Comparison of ENCODE assay signal across 8 mouse cellular contexts in the genomic region with DNA sequence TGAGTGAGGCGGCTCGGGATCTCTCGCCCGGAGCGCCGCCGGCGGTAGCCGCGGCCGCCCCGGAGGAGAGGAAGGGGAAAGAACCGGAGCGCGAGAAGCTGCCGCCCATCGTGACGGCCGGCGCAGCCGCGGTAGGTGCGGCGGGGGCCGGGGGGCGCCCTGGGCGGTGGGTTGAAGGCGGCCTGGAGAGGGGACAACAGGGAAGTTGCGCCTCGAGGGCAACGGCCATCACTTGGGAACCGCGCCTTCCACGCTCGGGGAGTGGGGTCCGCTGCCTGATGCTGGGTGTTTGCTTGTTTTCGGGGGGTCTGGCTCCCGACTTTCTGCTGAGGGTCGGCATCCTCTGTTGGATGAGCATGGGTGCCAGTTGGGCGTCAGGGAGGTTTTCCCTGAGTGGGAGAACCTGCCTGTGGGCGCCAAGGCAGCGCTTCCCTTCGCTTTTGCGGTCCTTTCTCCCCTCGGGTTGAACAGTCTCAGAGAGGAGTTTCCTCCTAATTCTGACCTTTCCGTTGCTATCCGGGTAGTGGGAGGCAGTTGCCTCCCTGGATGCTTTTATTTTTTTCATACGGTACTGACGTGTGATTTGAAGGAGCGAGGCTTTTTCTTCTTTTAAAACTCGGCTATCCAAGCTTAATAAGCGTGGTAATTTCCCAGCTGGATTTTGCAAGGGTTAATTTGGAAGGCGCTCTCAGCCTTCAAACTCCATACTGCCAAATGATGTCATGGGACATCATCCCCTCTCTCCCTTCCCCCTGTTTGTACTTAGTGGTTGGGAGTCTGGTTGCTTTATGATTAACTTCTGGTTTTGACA. TPM values are rescaled to one million over a fixed set of nuclear protein-coding genes. Genes with fewer than 3 reads are reported as not detected.
DNase-seq lines count a peak whose midpoint lies in the region; ATAC-seq and TF ChIP-seq lines count a peak whose summit lies in the region.

No protein-coding gene starts in this region.

- TF ChIP-seq CTCF in spleen, adult 2 months (IDR thresholded peaks at IDR 0.05; ENCODE audit: extremely low read depth, insufficient read depth, insufficient read length, insufficient replicate concordance): no peak
- TF ChIP-seq CTCF in liver, adult 2 months (IDR thresholded peaks at IDR 0.05; ENCODE audit: low read depth, low read length): no peak

- peak overlapping the region; percentile 73 for H3K4me2 ChIP-seq in forebrain, embryonic 13.5 days
- peak overlapping the region; percentile 69 for H3K4me2 ChIP-seq in hindbrain, embryonic 12.5 days (replicated peaks)
- H3K4me2 ChIP-seq in neural tube, embryonic 14.5 days (ENCODE audit: low read depth, low read length): peak overlapping the region; percentile 68

- H3K27me3 ChIP-seq in spleen, adult 2 months (ENCODE audit: control insufficient read depth, insufficient read depth, low read length): peaks cover 12% of the 10 kb centered on the region
- peaks cover 11% of the 10 kb centered on the region for H3K27me3 ChIP-seq in forebrain, embryonic 13.5 days
- peaks cover 9% of the 10 kb centered on the region; the same call in 1 of the 2 replicates for H3K27me3 ChIP-seq in hindbrain, embryonic 12.5 days
- H3K27me3 ChIP-seq in liver, adult 2 months (ENCODE audit: control insufficient read depth, insufficient read depth, low read length): no peaks in the 10 kb centered on the region
- H3K27me3 ChIP-seq in neural tube, embryonic 14.5 days (ENCODE audit: control insufficient read depth, insufficient read depth, low read length): no peaks in the 10 kb centered on the region

- H3K79me2 ChIP-seq in liver, adult 2 months (ENCODE audit: control insufficient read depth, insufficient read depth, low read length): peaks cover 7% of the 10 kb centered on the region

- DNase-seq in spleen, adult 2 months (ENCODE audit: low read depth in 1 of 2, low spot score in 2 of 2): no peak
- DNase-seq in spleen, adult 12 weeks (ENCODE audit: low spot score): no peak
- DNase-seq in brain, adult 2 months (ENCODE audit: low read depth, low spot score): peak; percentile 58
- peak; percentile 19 for DNase-seq in liver, adult 2 months (ENCODE audit: extremely low read depth, low read depth, low spot score)

- no peaks in the 10 kb centered on the region for H3K36me3 ChIP-seq in spleen, adult 2 months (ENCODE audit: control insufficient read depth, insufficient read depth, low read length)
- H3K36me3 ChIP-seq in forebrain, embryonic 13.5 days (ENCODE audit: poor library complexity, severe bottlenecking): no peaks in the 10 kb centered on the region
- H3K36me3 ChIP-seq in hindbrain, embryonic 12.5 days: no peaks in the 10 kb centered on the region
- H3K36me3 ChIP-seq in liver, adult 2 months (ENCODE audit: control insufficient read depth, insufficient read depth, low read length): no peaks in the 10 kb centered on the region
- H3K36me3 ChIP-seq in neural tube, embryonic 14.5 days (ENCODE audit: control insufficient read depth, insufficient read depth, low read length): no peaks in the 10 kb centered on the region

- H3K4me1 ChIP-seq in spleen, adult 2 months (ENCODE audit: control insufficient read depth, insufficient read depth, insufficient read length): no peaks in the 10 kb centered on the region
- H3K4me1 ChIP-seq in forebrain, embryonic 13.5 days: peaks cover 9% of the 10 kb centered on the region
- peaks cover 6% of the 10 kb centered on the region; the same call in 1 of the 2 replicates for H3K4me1 ChIP-seq in hindbrain, embryonic 12.5 days
- peaks cover 2% of the 10 kb centered on the region; the same call in 1 of the 2 replicates for H3K4me1 ChIP-seq in liver, adult 2 months (ENCODE audit: control insufficient read depth, insufficient read depth, low read length)
- H3K4me1 ChIP-seq in neural tube, embryonic 14.5 days (ENCODE audit: control insufficient read depth, insufficient read depth, low read length): 0 out of 2 replicates have a peak, but pooled peaks cover 7% of the 10 kb centered on the region

- peak; percentile 79 for ATAC-seq in forebrain, embryonic 13.5 days
- ATAC-seq in hindbrain, embryonic 12.5 days (ENCODE audit: low FRiP score): peak; percentile 85
- peak; percentile 75 for ATAC-seq in neural tube, embryonic 14.5 days (ENCODE audit: low read depth)
- no peak for ATAC-seq in megakaryocyte-erythroid progenitor cell, adult 5-6 weeks (replicated peaks; ENCODE audit: low FRiP score, low TSS enrichment, poor library complexity, severe bottlenecking)

- H3K4me3 ChIP-seq in spleen, adult 2 months (ENCODE audit: extremely low read depth, insufficient read depth, insufficient read length): peak overlapping the region; percentile 79
- peak overlapping the region; percentile 81 for H3K4me3 ChIP-seq in forebrain, embryonic 13.5 days
- H3K4me3 ChIP-seq in hindbrain, embryonic 12.5 days: peak overlapping the region; percentile 81
- H3K4me3 ChIP-seq in liver, adult 2 months (ENCODE audit: insufficient read depth, low read depth, low read length): peak overlapping the region; percentile 100
- peak overlapping the region; percentile 76 for H3K4me3 ChIP-seq in neural tube, embryonic 14.5 days (ENCODE audit: low read depth, low read length)

- peak overlapping the region; percentile 93 for H3K9ac ChIP-seq in forebrain, embryonic 13.5 days
- H3K9ac ChIP-seq in hindbrain, embryonic 12.5 days: peak overlapping the region; percentile 89
- peak overlapping the region; percentile 81 for H3K9ac ChIP-seq in liver, adult 2 months (ENCODE audit: low read depth, low read length)
- peak overlapping the region; percentile 91 for H3K9ac ChIP-seq in neural tube, embryonic 14.5 days (replicated peaks; ENCODE audit: low read depth, low read length)

- H3K9me3 ChIP-seq in forebrain, embryonic 13.5 days (replicated peaks): no peaks in the 10 kb centered on the region
- H3K9me3 ChIP-seq in hindbrain, embryonic 12.5 days (replicated peaks): no peaks in the 10 kb centered on the region
- no peaks in the 10 kb centered on the region for H3K9me3 ChIP-seq in neural tube, embryonic 14.5 days (ENCODE audit: control insufficient read depth, low read length)

- H3K27ac ChIP-seq in spleen, adult 2 months (ENCODE audit: insufficient read depth, low read length): no peak overlapping the region
- H3K27ac ChIP-seq in forebrain, embryonic 13.5 days: peak overlapping the region; percentile 82
- peak overlapping the region; percentile 92 for H3K27ac ChIP-seq in hindbrain, embryonic 12.5 days
- peak overlapping the region; percentile 14 for H3K27ac ChIP-seq in liver, adult 2 months (replicated peaks; ENCODE audit: insufficient read depth, low read depth, low read length)
- H3K27ac ChIP-seq in neural tube, embryonic 14.5 days (ENCODE audit: low read depth, low read length): peak overlapping the region; percentile 90

- no peak for TF ChIP-seq POLR2A in spleen, adult 2 months (IDR thresholded peaks at IDR 0.05; ENCODE audit: low read depth, low read length)
- no peak for TF ChIP-seq POLR2A in liver, adult 2 months (IDR thresholded peaks at IDR 0.05; ENCODE audit: extremely low read depth, insufficient read depth, low read length)

- WGBS in spleen, adult 2 months: 3% methylated on average over 51 of the region's 53 CpGs
- WGBS in forebrain, embryonic 13.5 days: under 1% methylated on average over 44 of the region's 53 CpGs
- under 1% methylated on average over 49 of the region's 53 CpGs for WGBS in hindbrain, embryonic 12.5 days
- WGBS in liver, adult 2 months: 1% methylated on average over 53 of the region's 53 CpGs
- WGBS in neural tube, embryonic 14.5 days: under 1% methylated on average over 48 of the region's 53 CpGs

RNA-seq across cellular contexts. Expression of a gene that starts 0.6 kb away (rescaled TPM):
- polyA plus RNA-seq in spleen, adult 2 months (2012; rRNA removed): 0.28 and 0.35 TPM in 2 replicates
- 12.1 and 12.8 TPM in 2 replicates for polyA plus RNA-seq in forebrain, embryonic 13.5 days (2015; fragmentation: Nextera tagmentation; extraction: Ambion mirVana)
- 9.3 and 11.1 TPM in 2 replicates for polyA plus RNA-seq in hindbrain, embryonic 12.5 days (2016; fragmentation: Nextera tagmentation; extraction: Ambion mirVana)
- total RNA-seq in liver, adult 2 months (2014; rRNA removed): 1.5 and 1.7 TPM in 2 replicates
- 0.35 and 0.46 TPM in 2 replicates for polyA plus RNA-seq in liver, adult 2 months (2012; rRNA removed)
- 13.8 and 16.8 TPM in 2 replicates for polyA plus RNA-seq in neural tube, embryonic 14.5 days (2014; fragmentation: Nextera tagmentation; extraction: Ambion mirVana)
- 1.8 and 7.6 TPM in 2 replicates for total RNA-seq in megakaryocyte-erythroid progenitor cell, adult 5-6 weeks (2014; fragmentation: Nextera tagmentation)
- 1.6 and 1.8 TPM in 2 replicates for total RNA-seq in megakaryocyte-erythroid progenitor cell, adult 5-6 weeks (2017)

Comparison
In these comparisons a context has a peak if more than half of its experiments do, and no peak if none do; other contexts are left out.
1. DNase-seq: peak in brain, adult 2 months (single experiment) and liver, adult 2 months (single experiment); none in spleen, adult 2 months (0 of 2) and spleen, adult 12 weeks (single experiment).
2. Peak in every context shown above with its lines, with median percentiles within 50 percentile points of each other: H3K4me3 ChIP-seq, H3K4me2 ChIP-seq and H3K9ac ChIP-seq.